Mouse (Mus musculus): ENCODE data around the gene Mup4. TPM values are rescaled to one million over a fixed set of nuclear protein-coding genes. Genes with fewer than 3 reads are reported as not detected.
"Not testable (repeated sequence)": the region's sequence is repeated elsewhere in the genome, so short reads cannot be mapped to it uniquely, and the experiment has no call there.

Gene Mup4
- not detected in 2 replicates for polyA plus RNA-seq (2016; fragmentation: Nextera tagmentation; extraction: Ambion mirVana)

DNA sequence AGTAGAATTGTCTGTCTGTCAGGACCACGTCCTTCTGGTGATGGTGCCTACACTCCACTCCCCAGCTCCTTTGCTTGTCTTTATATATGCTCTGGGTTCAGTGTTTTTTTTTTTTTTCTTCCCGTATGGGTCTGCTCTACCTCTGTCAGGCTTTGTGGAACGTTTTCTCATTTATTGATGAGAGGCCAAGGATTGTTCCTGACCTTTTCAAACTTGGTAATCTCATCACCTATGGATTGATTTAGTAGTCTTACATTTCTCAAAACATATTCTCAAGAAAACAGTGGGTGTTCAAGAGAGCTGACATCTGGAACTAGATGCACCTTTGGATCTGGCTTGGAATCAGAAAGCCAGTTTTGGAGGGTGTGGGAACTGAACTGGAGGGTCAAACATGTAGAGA lies at the start of gene Mup4:
Gene Mup4 (minus strand): TSS at position 101 of the 400 bp plus-strand sequence.
- no peak within 1 kb of the TSS for H3K9ac ChIP-seq
- no peaks in the 10 kb centered on the region for H3K9me3 ChIP-seq (replicated peaks)
- H3K36me3 ChIP-seq, result no peaks in the 10 kb centered on the region
- no peak within 1 kb of the TSS for H3K4me3 ChIP-seq
- H3K4me2 ChIP-seq (replicated peaks), result no peak within 1 kb of the TSS
- no peak within 1 kb of the TSS for H3K27ac ChIP-seq
- 83% methylated on average over 3 of the region's 3 CpGs for WGBS
- no peaks in the 10 kb centered on the region for H3K4me1 ChIP-seq
- no peaks in the 10 kb centered on the region for H3K27me3 ChIP-seq
- ATAC-seq (ENCODE audit: low FRiP score), result no peak

DNA sequence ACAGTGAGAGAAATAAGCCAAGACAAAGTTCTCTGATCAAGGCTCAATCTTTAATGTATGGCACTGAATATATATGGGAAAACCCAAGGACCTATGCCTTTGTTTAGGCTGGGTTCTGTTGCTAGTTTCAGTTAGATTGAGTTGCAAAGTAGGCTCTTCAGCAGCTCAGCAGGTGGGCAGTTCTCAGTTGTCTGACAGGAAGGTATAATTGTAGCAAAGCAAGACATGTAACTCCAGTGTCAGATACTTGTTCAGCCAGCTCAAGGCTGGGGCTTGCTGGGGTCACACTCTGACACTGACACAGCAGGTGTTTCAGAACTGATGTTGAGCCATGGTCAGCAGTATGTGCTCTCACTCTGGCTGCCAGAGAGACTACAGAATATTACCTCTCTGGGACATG lies 37.4 kb upstream of the Mup4 start:
- not testable (repeated sequence) for H3K9me3 ChIP-seq (replicated peaks); H3K4me1 ChIP-seq; H3K4me3 ChIP-seq; ATAC-seq (ENCODE audit: low FRiP score); H3K36me3 ChIP-seq; H3K4me2 ChIP-seq (replicated peaks); H3K27ac ChIP-seq; H3K9ac ChIP-seq; H3K27me3 ChIP-seq

DNA sequence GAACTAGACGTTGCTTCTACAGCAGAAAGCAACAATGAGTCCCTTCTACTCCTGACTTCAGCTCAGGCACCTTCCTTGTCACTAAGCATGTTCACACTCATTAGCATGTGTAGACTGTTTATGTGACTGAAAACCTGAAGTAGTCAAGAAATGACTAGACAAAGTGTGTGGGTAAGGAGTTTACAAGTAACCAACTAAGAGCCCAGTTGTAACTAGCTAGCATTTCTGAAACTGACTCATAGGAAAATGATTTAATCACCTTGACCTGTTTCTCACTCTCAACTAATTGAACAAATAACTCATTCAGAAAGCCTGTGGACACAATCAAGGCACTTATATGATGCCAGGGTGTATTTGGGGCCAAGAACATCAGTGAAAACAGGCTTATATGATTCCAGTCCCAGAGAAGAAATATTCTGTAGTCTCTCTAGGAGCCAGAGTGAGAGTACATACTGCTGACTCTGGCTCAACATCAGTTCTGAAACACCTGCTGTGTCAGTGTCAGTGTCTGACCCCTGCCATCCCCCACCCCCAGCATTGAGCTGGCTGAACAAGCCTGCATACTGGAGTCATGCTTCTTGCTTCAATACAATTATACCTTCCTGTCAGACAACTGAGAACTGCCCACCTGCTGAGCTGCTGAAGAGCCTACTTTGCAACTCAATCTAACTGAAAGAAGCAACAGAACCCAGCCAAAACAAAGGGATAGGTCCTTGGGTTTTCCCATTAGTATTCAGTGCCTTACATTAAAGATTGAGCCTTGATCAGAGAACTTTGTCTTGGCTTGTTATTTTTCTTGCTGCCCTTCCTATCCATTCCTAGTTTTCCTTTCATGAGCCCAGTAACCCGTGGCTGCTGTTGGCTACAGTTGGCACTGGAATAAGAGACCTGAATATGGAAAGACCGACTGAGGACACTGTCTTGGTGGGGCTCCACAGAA lies 3.2 kb upstream of the Mup4 start, which contains the start of gene Mup6:
Gene Mup6 (plus strand): TSS at position 890 of the 940 bp plus-strand sequence.
- no peaks in the 10 kb centered on the region for H3K27me3 ChIP-seq
- no peaks in the 10 kb centered on the region for H3K9me3 ChIP-seq (replicated peaks)
- ATAC-seq (ENCODE audit: low FRiP score), result no peak
- H3K9ac ChIP-seq, result no peak within 1 kb of the TSS
- no peaks in the 10 kb centered on the region for H3K4me1 ChIP-seq
- H3K4me2 ChIP-seq (replicated peaks), result no peak within 1 kb of the TSS
- no peak within 1 kb of the TSS for H3K4me3 ChIP-seq
- H3K36me3 ChIP-seq, result no peaks in the 10 kb centered on the region
- H3K27ac ChIP-seq, result no peak within 1 kb of the TSS
- 27% methylated on average over 3 of the region's 3 CpGs for WGBS

DNA sequence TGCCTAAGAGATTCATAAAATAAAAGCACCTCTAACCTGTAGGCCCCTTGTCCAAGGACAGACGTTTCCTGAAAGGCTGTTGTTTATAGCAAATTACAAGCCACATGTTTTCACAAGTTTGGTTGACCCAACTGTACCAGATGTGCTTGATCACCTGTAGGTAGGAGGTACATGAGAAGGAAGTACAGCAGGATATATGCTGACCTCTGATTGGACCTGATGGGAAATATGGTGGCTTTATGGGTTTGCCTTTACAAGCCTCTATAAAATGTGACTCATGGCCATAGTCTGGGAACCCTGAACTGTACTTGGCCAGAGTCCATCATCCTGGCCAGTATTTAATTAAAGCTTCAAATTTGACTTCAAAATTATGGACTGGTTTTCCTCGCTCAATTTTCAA lies 23.0 kb downstream of the Mup4 start:
- Histone ChIP-seq H3K4me1 (no peaks in the 10 kb centered on the region), H3K4me3 (no peak overlapping the region), H3K9me3 (replicated peaks) (no peaks in the 10 kb centered on the region), H3K27ac (no peak overlapping the region), H3K4me2 (replicated peaks) (no peak overlapping the region), H3K9ac (no peak overlapping the region), H3K27me3 (no peaks in the 10 kb centered on the region), H3K36me3 (no peaks in the 10 kb centered on the region)
- no peak for ATAC-seq (ENCODE audit: low FRiP score)
- 74% methylated on average over 2 of the region's 2 CpGs for WGBS

DNA sequence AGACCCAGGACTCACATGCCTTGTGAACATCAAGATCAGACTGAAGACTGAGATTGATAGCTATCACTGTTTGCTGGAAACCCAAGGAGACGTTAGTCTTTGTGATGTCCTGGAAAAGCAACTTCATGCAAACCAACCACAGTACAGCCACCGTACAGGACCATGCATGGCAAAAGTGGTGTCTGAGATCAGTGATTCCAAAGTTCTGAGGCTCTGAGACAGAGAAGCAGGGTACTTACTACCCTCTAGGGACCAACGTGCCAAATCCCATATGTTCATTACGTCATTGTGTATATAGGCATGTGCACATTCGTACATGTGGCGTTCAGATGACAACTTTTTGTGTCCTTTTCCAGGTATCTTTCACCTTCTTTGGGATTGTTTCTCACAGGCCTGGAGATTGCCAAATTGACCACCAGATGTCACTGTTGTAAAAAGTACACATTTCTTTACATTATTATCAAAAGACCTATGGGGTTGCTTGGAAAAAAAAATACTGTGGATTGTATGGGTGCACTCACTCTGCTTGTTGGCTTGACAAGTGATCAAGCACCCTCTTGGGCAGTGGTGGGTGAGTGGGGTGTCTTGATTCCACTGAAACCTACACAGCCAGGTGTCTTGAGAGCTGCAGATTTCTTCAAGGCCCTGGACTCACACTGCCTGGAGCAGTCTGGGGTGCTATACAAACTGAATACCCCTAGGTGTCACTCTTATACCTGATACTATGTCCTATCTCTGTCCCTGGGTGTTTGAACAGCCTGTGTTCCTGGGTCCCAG lies 27.8 kb downstream of the Mup4 start:
- Histone ChIP-seq H3K9ac (no peak overlapping the region), H3K27ac (no peak overlapping the region), H3K9me3 (replicated peaks) (no peaks in the 10 kb centered on the region), H3K27me3 (no peaks in the 10 kb centered on the region), H3K4me2 (replicated peaks) (no peak overlapping the region), H3K4me1 (no peaks in the 10 kb centered on the region), H3K36me3 (no peaks in the 10 kb centered on the region), H3K4me3 (no peak overlapping the region)
- ATAC-seq (ENCODE audit: low FRiP score), result peak; percentile 77
- WGBS, result 49% methylated on average over 6 of the region's 6 CpGs

DNA sequence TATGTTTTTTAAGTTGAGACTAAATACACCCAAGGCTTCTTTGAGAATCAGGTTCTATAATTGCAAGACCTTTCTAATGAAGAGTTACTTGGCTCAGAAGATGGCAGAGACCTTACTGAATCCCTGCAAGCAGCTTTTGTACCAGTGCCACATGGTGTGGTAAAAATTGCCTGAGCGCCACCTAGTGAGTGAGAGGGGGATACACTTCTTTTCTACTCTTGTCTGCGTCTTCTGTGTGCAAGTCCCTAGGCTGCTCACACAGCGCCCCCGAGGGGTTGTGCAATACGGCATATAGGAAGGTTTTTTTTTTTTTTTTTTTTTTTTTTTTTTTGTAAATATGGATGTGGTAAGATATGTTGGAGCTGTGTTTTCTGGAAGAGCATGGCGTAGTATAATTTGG lies 32.2 kb downstream of the Mup4 start:
- Histone ChIP-seq H3K36me3 (no peaks in the 10 kb centered on the region), H3K4me2 (replicated peaks) (no peak overlapping the region), H3K9ac (no peak overlapping the region), H3K27me3 (no peaks in the 10 kb centered on the region), H3K9me3 (replicated peaks) (no peaks in the 10 kb centered on the region), H3K4me3 (no peak overlapping the region), H3K27ac (no peak overlapping the region), H3K4me1 (no peaks in the 10 kb centered on the region)
- WGBS, result 21% methylated on average over 6 of the region's 6 CpGs
- no peak for ATAC-seq (ENCODE audit: low FRiP score)

DNA sequence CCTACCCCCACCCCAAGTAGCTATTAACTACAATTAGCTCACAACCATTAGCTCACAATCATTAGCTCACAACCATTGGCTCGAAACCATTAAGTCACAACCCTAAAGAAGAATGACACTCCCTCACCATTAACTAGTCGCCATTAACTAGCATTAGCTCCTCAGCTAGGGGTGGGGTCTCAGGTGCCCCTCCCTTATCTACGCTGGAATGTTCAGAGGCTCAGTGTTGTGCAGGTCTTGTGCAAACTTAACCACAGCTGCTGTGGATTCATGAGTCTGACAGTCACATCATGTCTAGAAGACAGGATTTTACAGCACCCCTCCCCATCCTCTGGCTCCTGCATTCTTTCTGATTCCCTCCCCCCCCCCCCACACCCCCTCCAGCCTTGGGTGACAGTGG lies 32.8 kb downstream of the Mup4 start:
- no peak overlapping the region for H3K9ac ChIP-seq
- WGBS, result 88% methylated on average over 3 of the region's 3 CpGs
- H3K4me1 ChIP-seq, result no peaks in the 10 kb centered on the region
- no peak overlapping the region for H3K27ac ChIP-seq
- H3K27me3 ChIP-seq, result no peaks in the 10 kb centered on the region
- H3K4me2 ChIP-seq (replicated peaks), result no peak overlapping the region
- no peaks in the 10 kb centered on the region for H3K36me3 ChIP-seq
- no peak overlapping the region for H3K4me3 ChIP-seq
- ATAC-seq (ENCODE audit: low FRiP score), result no peak
- no peaks in the 10 kb centered on the region for H3K9me3 ChIP-seq (replicated peaks)

DNA sequence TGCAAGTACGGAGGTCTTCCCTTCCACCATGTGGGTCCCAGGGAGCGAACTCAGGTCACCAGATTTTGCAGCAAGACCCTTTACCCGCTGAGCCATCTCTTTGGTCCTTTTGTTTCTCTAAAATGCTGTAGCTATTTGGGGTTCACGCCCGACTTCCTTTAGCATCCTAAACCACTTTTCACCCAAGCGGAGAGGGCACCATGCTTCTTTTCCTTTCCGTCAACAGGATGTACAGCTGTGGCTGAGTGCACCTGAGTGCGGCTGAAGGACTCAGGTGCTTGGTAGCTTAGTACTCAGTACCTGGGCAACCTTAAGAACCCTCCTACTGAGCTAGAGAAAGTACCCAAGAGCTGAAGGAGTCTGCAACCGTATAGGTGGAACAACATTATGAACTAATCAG lies 35.4 kb downstream of the Mup4 start:
- WGBS, result 87% methylated on average over 9 of the region's 9 CpGs
- Histone ChIP-seq H3K9ac (no peak overlapping the region), H3K27me3 (no peaks in the 10 kb centered on the region), H3K36me3 (no peaks in the 10 kb centered on the region), H3K27ac (no peak overlapping the region), H3K4me1 (no peaks in the 10 kb centered on the region), H3K9me3 (replicated peaks) (no peaks in the 10 kb centered on the region), H3K4me2 (replicated peaks) (no peak overlapping the region), H3K4me3 (no peak overlapping the region)
- no peak for ATAC-seq (ENCODE audit: low FRiP score)

DNA sequence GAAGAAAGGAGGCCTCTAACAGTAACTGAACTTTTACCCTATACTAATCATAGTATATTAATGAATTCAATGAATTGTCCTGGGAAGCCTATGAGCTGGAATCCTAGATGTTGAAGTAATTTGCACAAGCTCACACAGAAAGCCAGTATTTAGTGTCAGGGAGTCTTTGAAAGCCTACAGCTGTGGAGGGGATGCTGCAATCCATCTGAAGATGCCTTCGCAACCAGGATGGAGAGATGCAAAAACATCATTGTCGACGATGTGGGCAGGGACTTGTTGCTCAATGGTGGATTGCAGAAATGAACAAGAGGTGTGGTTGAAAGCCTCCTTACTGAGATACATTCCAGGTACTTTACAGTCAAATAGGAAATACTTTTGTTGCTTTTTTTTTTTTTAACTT lies 42.5 kb downstream of the Mup4 start:
- 97% methylated on average over 3 of the region's 3 CpGs for WGBS
- ATAC-seq (ENCODE audit: low FRiP score), result no peak

DNA sequence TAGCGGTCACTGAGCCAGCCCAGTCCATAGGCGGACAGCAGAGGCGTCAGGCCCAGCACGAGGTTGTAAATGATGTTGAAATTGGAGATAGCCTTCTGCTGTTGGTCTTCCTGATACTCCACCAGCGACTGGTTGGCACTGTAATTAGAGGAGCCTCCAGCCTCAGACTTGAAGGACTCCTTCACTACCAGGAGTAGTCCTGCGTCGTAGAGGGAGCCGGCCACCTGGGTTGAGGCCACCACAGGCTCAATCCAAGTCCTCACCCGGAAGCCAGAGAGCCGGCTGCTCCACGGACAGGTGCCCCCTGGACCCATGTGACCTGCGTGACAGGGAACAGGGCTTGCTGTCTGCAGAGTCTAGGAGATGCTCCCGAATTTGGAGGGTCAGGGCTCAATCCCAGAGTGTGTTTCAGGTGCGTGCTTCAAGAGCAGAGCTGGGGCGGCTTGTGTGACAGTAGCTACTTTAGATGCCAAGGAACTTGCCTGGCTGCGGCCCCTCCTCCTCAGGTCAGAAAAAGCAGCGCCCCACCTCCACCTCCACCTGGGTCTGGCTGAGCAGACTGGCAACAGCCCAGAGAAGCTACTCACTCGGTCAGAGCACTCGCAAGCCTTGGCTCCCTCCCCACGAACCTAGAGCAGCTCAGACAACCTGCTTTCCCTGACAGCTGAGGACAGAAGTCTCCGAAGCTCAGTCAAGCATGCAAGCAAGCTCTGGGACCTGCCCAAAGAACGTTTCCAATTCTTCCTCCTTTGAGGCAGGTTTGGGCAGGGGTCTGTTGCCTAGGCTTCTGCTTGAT lies 45.7 kb downstream of the Mup4 start, which contains the start of gene Slc46a2:
Gene Slc46a2 (minus strand): TSS at position 449 of the 796 bp plus-strand sequence.
- H3K27ac ChIP-seq, result no peak within 1 kb of the TSS
- H3K27me3 ChIP-seq, result peaks cover 20% of the 10 kb centered on the region
- H3K36me3 ChIP-seq, result no peaks in the 10 kb centered on the region
- ATAC-seq (ENCODE audit: low FRiP score), result no peak
- 17% methylated on average over 22 of the region's 22 CpGs for WGBS
- no peak within 1 kb of the TSS for H3K4me3 ChIP-seq
- peak within 1 kb of the TSS; percentile 31; the same call in 1 of the 2 replicates for H3K4me2 ChIP-seq (replicated peaks)
- H3K9ac ChIP-seq, result no peak within 1 kb of the TSS
- H3K9me3 ChIP-seq (replicated peaks), result no peaks in the 10 kb centered on the region
- H3K4me1 ChIP-seq, result no peaks in the 10 kb centered on the region

More for the DNA sequence above, 42.5 kb downstream of the Mup4 start:
- Histone ChIP-seq H3K36me3 (no peaks in the 10 kb centered on the region), H3K9me3 (replicated peaks) (no peaks in the 10 kb centered on the region), H3K4me3 (no peak overlapping the region), H3K27ac (no peak overlapping the region), H3K4me2 (replicated peaks) (no peak overlapping the region), H3K9ac (no peak overlapping the region), H3K27me3 (peaks cover 20% of the 10 kb centered on the region), H3K4me1 (no peaks in the 10 kb centered on the region)

DNA sequence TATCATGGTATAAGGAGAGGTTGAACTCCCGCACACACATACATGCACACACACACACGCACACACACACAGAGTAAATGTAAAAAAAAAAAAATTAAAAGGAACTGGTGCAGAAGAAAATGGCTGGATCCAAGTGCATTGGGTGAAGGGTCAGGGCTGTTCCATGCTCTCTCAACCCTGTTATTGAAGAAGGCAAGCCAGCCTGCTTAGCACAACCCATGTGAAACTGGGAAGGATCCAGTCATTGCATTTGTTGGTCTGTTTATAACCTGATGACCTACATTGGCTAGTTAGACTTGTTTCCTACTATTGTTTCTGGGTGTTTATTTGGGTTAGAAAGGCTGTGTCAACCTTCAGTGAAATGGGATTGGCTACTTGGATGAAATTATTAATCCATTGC lies 51.7 kb downstream of the Mup4 start:
- H3K9ac ChIP-seq, result no peak overlapping the region
- peaks cover under 1% of the 10 kb centered on the region; the same call in 1 of the 2 replicates for H3K27me3 ChIP-seq
- H3K4me1 ChIP-seq, result no peaks in the 10 kb centered on the region
- H3K9me3 ChIP-seq (replicated peaks), result no peaks in the 10 kb centered on the region
- 85% methylated on average over 2 of the region's 2 CpGs for WGBS
- ATAC-seq (ENCODE audit: low FRiP score), result no peak
- no peaks in the 10 kb centered on the region for H3K36me3 ChIP-seq
- H3K4me2 ChIP-seq (replicated peaks), result no peak overlapping the region
- H3K4me3 ChIP-seq, result no peak overlapping the region
- H3K27ac ChIP-seq, result no peak overlapping the region

All from hindbrain, embryonic 12.5 days (tissue).